Mouse (Mus musculus) heart, postnatal 0 days (tissue): ENCODE measurements around the gene Slc1a6.

ENCODE experiments used
- CTCF ChIP-seq: IDR thresholded peaks from 2 replicates; pipeline ENCODE4 v1.5.1; 2016; ENCODE audit warnings: antibody characterized with exemption, control low read depth, low read depth
- EP300 ChIP-seq: IDR thresholded peaks from 2 replicates; pipeline ENCODE4 v1.6.1; 2016; ENCODE audit warnings: antibody characterized with exemption, low read depth

DNA sequence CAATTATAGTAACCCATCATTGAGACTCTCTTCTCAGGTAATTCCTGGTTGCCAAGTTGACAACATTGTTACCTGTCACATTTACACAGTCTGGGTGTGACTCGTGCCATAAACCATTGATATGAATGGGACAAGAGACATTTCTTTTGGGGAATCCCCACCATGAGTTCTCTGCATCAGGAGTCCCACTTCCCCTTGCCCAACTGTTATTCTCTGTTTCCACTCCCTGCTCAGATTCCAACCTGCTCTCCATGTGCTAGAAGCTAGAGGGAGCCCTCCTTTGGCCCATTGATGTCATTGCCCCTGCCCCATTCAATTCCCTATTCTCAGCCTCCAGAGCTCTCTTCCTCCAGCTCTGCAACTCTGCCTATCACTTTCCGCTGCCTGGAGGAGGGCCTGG, 21.2 kb downstream of the Slc1a6 start:
- TF ChIP-seq CTCF, result no peak
- no peak for TF ChIP-seq EP300
